Mouse (Mus musculus) cerebellum, adult 9-11 months (tissue): ENCODE results near the gene Vmn2r115.
"Not testable (repeated sequence)": the region's sequence is repeated elsewhere in the genome, so short reads cannot be mapped to it uniquely, and the experiment has no call there.

Experiments
- DNase-seq: peaks from one replicate; pipeline ENCODE4 v3.0.0; 2022

The Vmn2r115 gene

DNA sequence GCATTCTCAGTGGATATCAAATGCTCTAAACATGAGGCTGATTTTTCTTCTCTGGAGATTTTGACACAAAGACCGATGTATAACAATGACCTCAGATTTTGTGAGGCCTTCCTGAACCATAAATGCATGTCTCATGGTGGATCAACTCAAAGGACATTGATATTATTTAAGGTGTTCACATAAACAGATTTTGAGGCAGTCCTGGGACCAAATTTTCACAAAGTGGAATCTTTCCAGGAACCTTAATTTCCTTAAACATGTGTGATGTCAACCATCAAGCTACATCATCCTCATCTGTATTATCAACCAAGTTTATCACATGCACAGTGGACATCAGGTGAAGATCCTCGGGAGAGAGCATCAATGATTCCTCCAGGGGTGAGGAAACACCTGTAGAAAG lies at the start of gene Vmn2r115:
Vmn2r115 (plus strand) TSS at position 301 of the 400 bp plus-strand sequence.
- not testable (repeated sequence) for DNase-seq

DNA sequence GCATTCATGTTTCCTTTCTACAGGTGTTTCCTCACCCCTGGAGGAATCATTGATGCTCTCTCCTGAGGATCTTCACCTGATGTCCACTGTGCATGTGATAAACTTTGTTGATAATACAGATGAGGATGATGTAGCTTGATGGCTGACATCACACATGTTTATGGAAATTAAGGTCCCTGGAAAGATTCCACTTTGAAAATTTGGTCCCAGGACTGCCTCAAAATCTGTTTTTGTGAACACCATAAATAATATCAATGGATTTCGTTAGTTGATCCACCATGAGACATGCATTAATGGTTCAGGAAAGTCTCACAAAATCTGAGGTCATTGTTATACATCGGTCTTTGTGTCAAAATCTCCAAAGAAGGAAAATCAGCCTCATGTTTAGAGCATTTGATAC lies 31.1 kb upstream of the Vmn2r115 start, which contains the start of gene Vmn2r114:
Vmn2r114 (minus strand) TSS at position 101 of the 400 bp plus-strand sequence.
- not testable (repeated sequence) for DNase-seq

DNA sequence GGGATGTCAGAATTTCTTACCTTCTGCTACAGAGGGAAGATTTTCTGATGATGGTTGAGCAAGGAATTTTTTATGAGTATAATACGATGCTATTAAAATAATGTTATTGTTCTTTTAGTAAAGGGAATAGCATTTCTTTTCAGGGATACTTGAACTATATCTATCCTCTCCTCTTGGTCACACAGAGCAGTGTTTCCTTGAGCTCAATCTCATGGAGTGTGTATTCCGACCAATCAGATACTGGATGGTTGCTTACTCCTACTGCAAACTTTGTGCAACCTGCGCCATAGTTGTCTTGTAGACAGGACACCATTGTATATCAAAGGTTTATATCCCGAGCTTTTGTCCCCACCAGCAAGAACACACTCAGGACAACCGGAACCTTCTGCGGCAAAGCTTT lies 12.9 kb upstream of the Vmn2r115 start:
- DNase-seq = no peak

DNA sequence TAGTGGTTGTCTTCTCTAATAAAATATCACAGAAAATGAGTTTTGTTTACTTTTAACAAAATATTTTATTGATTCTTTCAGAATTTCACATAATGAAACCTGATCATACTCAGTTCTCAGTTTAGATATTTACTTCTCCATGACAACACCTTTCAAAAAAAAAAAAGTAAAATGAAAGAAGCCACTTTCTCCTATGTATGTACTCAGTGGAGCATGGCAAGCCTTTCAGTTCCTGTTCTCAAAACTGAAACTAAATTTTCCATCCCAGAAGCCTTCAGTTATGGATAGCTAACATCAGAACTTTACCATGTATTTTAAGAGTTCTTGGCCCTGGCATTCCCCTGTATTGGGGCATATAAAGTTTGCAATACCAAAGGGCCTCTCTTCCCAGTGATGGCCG lies 8.1 kb downstream of the Vmn2r115 start:
- DNase-seq = no peak

GRCm38 (mm10) chr17:23384304-23384703 lies 40.8 kb downstream of the Vmn2r115 start, which contains the start of gene Vmn2r116:
Gene Vmn2r116, plus strand, starts transcription at chr17:23384604.
- not testable (repeated sequence) for DNase-seq
